Mouse (Mus musculus) layer of hippocampus, postnatal 36 days (tissue): ENCODE measurements around the gene Olfr826. TPM values are rescaled to one million over a fixed set of nuclear protein-coding genes. Genes with fewer than 3 reads are reported as not detected.
"Not testable (repeated sequence)": the region's sequence is repeated elsewhere in the genome, so short reads cannot be mapped to it uniquely, and the experiment has no call there.

Source experiments
- DNase-seq, 2 experiments: peaks; one replicate each; pipeline ENCODE4 v3.0.0; 2022
- total RNA-seq, 2 experiments: library from RNA; stranded (reverse); gene quantifications; 2 replicates each; pipeline ENCODE4 v1.2.3; 2021

The Olfr826 gene
- total RNA-seq = not detected

DNA sequence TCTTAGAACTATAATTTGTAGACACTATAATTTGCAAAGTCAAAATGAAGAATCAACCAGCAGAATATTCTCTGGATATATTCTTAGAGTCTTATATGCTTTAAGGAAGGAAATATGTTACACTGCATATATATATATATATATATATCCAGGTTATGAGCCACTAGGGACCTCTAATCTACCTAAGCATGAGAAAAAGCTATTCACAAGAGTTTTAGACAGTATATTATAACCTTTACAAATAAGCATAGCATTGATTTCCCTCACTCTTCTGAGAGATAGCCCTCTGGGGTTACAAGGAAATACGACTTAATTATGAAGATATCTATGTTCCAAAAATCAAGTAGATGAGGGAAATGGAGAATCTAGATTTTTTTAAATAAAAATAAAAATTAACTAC is at the start of gene Olfr826:
Olfr826 (minus strand) TSS at position 101 of the 400 bp plus-strand sequence.
- no peak for DNase-seq

DNA sequence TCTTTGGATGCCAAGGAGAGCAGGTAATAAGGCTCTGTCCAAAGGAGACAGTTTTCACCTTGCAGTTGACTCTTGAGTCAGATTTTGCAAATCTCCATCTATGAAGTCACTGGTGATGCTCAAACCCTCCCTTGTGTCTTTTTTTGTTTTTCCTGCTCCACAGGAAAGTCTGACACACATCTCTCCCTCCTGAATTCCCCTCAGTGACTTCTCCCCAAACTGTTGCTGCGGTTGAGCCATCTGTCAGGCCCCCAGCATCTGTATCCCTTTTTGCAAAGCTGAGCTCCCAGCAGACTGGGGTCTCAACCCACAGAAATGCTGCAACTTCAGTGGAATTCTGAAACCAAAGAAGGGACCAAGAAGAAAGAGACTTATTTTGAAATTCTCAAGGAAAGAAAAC is 48.1 kb upstream of the Olfr826 start:
- DNase-seq = no peak

DNA sequence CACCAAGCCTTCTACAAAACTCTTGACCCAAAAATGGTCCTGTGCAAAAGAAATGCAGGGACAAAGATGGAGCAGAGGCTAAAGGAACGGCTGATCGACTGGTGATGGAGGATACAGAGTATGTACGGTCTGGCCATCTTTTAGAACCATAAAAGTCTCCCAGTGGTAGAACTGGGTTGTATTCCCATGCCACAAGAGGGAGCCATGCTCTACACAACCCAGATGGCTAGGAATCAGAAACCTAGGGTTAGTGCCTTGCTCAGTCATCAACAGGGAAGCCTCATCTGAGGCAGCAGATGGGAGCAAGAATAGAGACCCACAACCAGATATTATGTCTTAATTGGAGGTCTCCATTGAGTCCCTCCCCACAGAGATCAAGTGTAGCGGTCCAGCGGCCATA is 45.6 kb upstream of the Olfr826 start:
- no peak for DNase-seq

DNA sequence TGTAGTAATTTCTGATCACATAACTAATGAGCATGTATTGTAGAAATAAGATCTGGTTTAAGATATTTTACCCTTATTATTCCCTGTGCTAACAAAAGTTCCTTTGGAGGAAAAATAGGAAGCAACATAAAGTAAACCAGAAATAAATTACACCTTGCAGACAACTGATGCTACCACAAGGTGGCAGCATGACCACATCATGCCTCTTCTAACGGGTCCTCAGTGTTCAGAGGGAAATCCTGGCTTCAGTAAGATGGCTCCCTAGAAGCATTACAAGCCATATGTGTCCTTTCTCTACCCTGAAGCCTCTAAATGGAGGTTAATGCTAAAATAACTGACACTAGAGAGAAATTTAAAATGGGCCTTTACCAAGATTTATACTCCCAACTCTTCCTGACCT is 44.3 kb upstream of the Olfr826 start:
- DNase-seq = peak; percentile 27 to 38

DNA sequence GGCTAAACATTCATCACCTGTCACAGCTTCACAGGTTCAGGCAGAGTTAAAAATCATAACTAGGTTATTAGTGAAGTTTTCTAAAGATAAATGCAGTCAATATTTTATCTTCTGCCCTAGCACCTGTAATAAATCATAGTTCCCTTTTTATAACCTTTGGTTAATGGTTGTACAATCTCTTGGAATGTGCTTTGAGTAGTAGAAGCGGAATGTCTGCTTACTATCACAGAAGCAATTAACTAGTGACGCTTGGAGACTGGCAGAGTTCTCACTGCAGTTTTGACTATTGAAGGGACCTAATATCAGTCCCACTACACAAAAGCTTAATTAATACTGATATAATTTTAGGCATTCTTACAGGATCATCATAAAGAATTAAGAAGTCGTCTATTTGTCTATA is 41.0 kb upstream of the Olfr826 start:
- DNase-seq = no peak

DNA sequence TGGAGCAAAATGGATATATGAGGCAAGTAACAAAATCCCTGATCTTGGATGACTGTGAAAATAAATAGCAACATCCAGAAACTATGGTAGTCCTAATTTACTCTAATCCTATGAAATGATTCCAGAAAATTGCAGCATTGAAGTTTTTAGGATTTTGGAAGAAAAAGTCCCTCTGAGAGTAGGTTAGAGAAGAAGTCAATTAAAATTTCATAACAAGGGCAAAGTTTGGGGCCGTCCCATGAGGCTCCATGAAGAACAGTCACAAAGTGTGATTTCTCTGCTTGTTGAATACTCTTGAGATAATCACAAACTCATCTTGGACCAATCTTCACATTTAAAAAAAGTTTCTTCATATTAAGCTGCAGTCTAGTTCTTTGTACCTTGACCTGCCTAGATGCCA is 30.3 kb upstream of the Olfr826 start, which contains the start of gene Olfr827:
Olfr827 (minus strand) TSS at position 101 of the 400 bp plus-strand sequence.
- DNase-seq = no peak

DNA sequence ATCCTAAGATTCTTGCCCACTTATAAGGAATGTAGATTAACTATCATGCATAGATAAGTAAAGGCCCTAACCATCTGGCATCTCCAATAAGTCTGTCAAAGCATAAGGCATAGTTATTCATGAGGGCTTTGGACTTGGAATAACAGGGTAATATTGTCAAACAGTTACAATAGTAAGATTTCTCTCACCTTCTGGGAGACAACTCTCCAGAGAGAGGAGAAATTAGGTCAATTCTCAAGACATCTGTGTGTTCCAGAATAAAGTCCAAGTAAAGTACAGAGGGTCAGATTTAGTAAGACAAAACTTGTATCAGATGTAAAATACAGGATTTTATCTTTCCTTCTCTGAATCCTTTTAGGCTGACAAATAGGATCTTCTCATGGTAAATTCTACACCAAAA is 17.3 kb downstream of the Olfr826 start, which contains the start of gene Olfr825:
Olfr825 (minus strand) TSS at position 101 of the 400 bp plus-strand sequence.
- DNase-seq = no peak

DNA sequence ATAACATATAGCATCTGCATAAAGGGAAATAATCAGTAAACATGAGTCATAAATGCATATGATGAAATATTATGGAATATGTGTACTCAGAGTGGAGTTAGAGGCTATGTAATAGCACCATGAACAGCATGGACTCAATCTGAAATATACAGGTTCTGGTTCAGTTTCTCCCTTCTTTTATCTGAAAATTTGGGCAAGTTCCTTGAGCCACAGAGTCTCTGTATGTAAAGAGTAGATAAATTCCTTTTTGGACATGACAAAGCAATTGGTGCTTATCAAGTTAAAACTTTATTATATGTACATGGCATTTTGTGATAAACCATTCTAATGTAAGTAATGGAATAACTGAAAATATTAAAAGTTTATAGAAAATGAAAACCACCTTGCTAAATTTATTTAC is 18.8 kb downstream of the Olfr826 start:
- DNase-seq = no peak

DNA sequence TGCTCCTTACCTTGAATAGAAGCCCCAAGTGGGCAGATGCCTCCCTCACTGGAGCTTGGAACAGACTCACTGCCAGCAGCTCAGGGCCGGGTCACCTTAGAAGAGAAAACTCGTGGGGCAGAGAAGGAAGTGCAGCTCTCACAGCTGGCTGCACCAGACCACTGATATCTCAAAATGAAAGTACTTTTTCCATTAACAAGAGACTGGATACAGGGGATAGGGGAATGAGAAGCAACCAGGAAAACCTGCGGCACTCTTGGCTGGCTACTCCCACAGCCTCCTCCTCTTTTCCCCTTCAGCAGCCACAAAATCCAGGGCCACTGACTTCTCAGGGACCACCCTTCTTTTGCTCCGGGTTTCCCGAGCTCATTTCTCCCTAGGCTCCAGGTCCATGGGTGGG is 39.9 kb downstream of the Olfr826 start:
- DNase-seq = no peak

DNA sequence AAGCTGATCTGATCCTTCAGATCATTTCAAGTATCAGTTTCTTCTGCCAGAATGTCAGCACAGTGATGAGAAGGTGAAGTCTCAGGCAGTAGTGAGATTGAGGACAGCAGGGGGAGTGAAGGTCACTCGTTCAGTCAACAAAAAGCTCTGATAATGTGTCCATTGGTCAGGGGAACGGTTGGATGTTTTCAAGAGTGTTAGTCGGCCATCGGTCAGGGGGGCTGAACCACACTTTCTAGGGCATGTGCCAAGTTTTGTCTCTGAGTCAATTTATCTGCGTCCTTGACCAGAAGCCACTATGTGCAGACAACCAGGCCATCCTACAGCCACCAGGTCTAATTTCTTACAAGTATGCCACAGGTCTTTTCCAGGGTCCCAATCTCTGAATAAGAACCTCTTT is 41.5 kb downstream of the Olfr826 start:
- DNase-seq = not testable (repeated sequence)

DNA sequence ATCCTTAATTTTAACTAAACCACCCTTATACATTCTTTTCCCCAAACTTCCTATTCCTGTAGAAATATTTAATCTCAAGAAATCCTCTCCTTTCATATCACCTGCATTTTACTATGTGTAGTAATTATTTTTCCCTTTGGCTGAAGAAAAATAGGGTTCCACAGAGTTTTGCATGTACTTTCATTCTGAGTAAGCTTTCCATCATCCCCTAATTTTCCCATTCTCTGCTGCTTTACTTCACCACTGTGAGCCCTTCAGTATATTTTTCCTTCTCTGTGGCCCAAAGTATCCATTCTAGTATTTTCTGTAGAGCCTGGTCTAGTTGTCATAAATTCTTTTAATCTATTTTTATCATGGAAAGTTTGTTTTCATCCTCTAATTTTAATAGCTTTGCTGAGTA is 49.2 kb downstream of the Olfr826 start:
- DNase-seq = no peak

DNA sequence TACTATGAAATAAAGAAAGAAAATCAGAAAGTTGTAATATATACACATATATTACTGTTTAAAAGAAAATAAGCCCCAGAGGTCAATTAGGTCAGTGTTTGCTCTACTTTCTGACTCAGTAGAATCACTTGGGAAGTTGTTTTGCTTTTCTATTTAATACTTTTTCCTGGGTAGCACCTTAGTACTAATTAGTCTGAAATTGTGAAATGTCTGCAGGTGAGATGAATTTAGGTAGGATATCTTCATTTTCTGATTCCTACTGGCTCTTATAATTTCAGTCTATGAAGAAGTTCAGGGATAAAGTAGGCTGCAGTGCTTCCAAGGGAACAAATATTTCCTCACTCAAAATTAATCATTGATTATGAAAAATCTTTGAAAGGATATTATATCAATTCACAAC is 54.1 kb downstream of the Olfr826 start, which contains the start of gene Olfr824:
Olfr824 (minus strand) TSS at position 101 of the 400 bp plus-strand sequence.
- DNase-seq = not testable (repeated sequence)

Other genes starting within 250 kb of the Olfr826 start
- gene Olfr818, start 235.1 kb downstream of the Olfr826 start, total RNA-seq = not detected
- gene Olfr819, start 216.9 kb downstream of the Olfr826 start, total RNA-seq = not detected
- not detected for gene Olfr247, start 208.0 kb downstream of the Olfr826 start, total RNA-seq
- gene Gm10310, start 199.1 kb downstream of the Olfr826 start, total RNA-seq = not detected
- gene Olfr820, start 171.6 kb downstream of the Olfr826 start, total RNA-seq = not detected
- gene Olfr821, start 153.8 kb downstream of the Olfr826 start, total RNA-seq = not detected
- not detected for gene Olfr822, start 113.0 kb downstream of the Olfr826 start, total RNA-seq
- gene Olfr823, start 68.8 kb downstream of the Olfr826 start, total RNA-seq = not detected
- gene Olfr824, start 54.2 kb downstream of the Olfr826 start, total RNA-seq = not detected
- not detected for gene Olfr825, start 17.4 kb downstream of the Olfr826 start, total RNA-seq
- gene Olfr827, start 30.2 kb upstream of the Olfr826 start, total RNA-seq = not detected
- under 1 TPM; 0.17 to 0.18 TPM for gene Neurod4, start 96.1 kb upstream of the Olfr826 start, total RNA-seq
- gene Tespa1, start 138.7 kb upstream of the Olfr826 start, total RNA-seq = 1 to 10 TPM in 1 of 2 experiments, under 1 TPM in 1; 0.82 to 1.3 TPM
- gene Vmn2r84, start 210.1 kb upstream of the Olfr826 start, total RNA-seq = under 1 TPM; 0.12 to 0.20 TPM
- gene Vmn2r85, start 245.5 kb upstream of the Olfr826 start, total RNA-seq = under 1 TPM; 0.32 to 0.48 TPM